Comparison of ENCODE assay signal across 7 mouse cellular contexts in genomic region chr2:49451637-49452211, GRCm38 (mm10). TPM values are rescaled to one million over a fixed set of nuclear protein-coding genes. Genes with fewer than 3 reads are reported as not detected.
DNase-seq lines count a peak whose midpoint lies in the region; ATAC-seq lines count a peak whose summit lies in the region.

No protein-coding gene starts in this region.

- H3K9me3 ChIP-seq in intestine, embryonic 14.5 days (ENCODE audit: control insufficient read depth, low read length): no peaks in the 10 kb centered on the region

- peak overlapping the region; percentile 73 for H3K4me2 ChIP-seq in intestine, embryonic 14.5 days (ENCODE audit: low read length)

- H3K36me3 ChIP-seq in intestine, embryonic 14.5 days (ENCODE audit: control insufficient read depth, insufficient read depth, low read length): no peaks in the 10 kb centered on the region

- H3K27ac ChIP-seq in intestine, embryonic 14.5 days (ENCODE audit: low read depth): peak overlapping the region; percentile 99

- WGBS in intestine, embryonic 14.5 days: 0% methylated on average over 46 of the region's 64 CpGs

- ATAC-seq in intestine, embryonic 14.5 days (replicated peaks; ENCODE audit: low FRiP score, low TSS enrichment, low read depth): peak; percentile 92

- peak overlapping the region; percentile 97 for H3K4me3 ChIP-seq in intestine, embryonic 14.5 days (ENCODE audit: low read depth, low read length)

- H3K9ac ChIP-seq in intestine, embryonic 14.5 days (ENCODE audit: low read length): peak overlapping the region; percentile 98

- intact Hi-C loops in left cerebral cortex, postnatal 14 days (cut with DNase I): loop anchor here (5.0 kb wide), 2 partner anchors 121 to 281 kb away; no protein-coding TSS in a partner anchor

- H3K4me1 ChIP-seq in intestine, embryonic 14.5 days (replicated peaks; ENCODE audit: control insufficient read depth, insufficient read depth, low read length): peaks cover 3% of the 10 kb centered on the region; the same call in 1 of the 2 replicates

- DNase-seq in adrenal gland, adult 2 months: peak; percentile 96
- peak; percentile 96 for DNase-seq in embryo, embryonic 11 days
- peak; percentile 94 for DNase-seq in gastrocnemius, postnatal 25 days
- DNase-seq in intestine, embryonic 14.5 days (ENCODE audit: low spot score): peak; percentile 98
- peak; percentile 96 for DNase-seq in left cerebral cortex, postnatal 14 days (ENCODE audit: low spot score in 2 of 2)
- peak; percentile 96 for DNase-seq in mesoderm, embryonic 11.5 days (ENCODE audit: low read depth, low spot score)
- DNase-seq in skeletal muscle tissue, adult 2 months (ENCODE audit: low read depth, low spot score): peak; percentile 95

- H3K27me3 ChIP-seq in intestine, embryonic 14.5 days (replicated peaks; ENCODE audit: control insufficient read depth, insufficient read depth, low read length): no peaks in the 10 kb centered on the region

RNA-seq across cellular contexts. Expression of gene Epc2, which starts 0.4 kb away (rescaled TPM):
- total RNA-seq in adrenal gland, adult 2 months (2021): 10 to 100 TPM; 19.3 to 22.1 TPM
- polyA plus RNA-seq in adrenal gland, adult 2 months (2012; rRNA removed): 1.7 and 2.4 TPM in 2 replicates
- 10 to 100 TPM; 10.9 to 11.9 TPM for total RNA-seq in gastrocnemius, postnatal 25 days (2021)
- polyA plus RNA-seq in intestine, embryonic 14.5 days (2014; fragmentation: Nextera tagmentation; extraction: Ambion mirVana): 8.7 and 10.5 TPM in 2 replicates
- total RNA-seq in left cerebral cortex, postnatal 14 days (2021): 10 to 100 TPM; 43.0 to 46.9 TPM

Comparison
In these comparisons a context has a peak if more than half of its experiments do, and no peak if none do; other contexts are left out.
1. Peak in every context shown above with its lines: DNase-seq, ATAC-seq, H3K4me3 ChIP-seq and H3K27ac ChIP-seq.